Mouse (Mus musculus) c-Kit-negative CD71-positive TER-119-positive erythroid progenitor cells, embryonic 14.5 days (primary cell): Measurements from ENCODE around the gene Gldc.

Experiments
- DNase-seq: peaks from one replicate; pipeline ENCODE4 v3.0.0-alpha.2; 2013; ENCODE audit warnings: low read depth, low spot score

Gene Gldc

DNA sequence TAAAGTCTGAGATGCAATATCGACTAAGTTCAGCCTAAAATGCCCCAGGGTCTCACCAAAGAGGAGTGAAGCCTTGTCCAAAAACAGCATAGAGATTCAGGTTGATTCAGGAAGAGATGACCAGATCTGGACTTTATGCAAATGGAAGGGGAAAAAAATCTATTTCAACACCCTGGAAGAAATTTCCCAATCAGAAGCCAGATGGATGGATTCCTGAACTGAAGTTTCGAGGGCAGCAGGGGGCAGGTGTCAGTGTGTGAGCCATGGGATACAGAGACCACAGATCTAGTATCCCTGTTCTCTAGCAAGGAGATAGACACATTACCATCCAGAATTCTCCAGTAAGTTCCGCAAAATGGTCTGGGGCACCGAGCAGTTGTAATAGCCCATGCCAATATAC, 17.0 kb downstream of the Gldc start:
- DNase-seq = no peak

DNA sequence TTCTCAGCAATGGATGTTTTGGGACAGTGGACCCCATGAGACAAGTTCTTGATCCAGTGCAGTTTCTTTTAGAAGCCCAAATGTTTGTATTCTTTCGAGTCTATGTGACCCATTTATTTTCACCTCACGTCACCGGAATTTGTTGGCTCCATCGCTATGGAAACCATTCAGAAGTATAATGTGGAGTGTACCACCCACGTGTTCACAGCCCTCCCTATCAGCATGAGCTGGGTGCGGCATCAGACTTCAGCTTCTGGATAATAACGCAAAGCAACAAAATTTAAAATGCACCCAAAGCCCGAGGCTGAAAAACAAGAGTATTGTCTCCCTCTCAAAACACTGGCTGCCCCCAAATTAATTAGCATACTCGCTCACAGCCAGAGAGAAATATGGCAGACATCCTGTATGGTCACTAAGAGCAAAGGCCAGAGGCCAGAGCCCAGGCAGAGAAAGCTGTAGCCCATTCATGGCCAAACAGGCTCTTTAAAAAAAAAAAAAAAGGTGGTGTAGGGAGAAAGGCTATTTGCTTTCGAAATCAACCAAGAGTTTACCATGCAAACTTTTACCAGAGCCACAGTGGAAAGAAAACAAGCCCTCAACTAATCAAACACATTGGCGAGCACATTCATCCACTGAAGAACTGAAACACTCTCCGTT, 18.1 kb downstream of the Gldc start:
- no peak for DNase-seq

DNA sequence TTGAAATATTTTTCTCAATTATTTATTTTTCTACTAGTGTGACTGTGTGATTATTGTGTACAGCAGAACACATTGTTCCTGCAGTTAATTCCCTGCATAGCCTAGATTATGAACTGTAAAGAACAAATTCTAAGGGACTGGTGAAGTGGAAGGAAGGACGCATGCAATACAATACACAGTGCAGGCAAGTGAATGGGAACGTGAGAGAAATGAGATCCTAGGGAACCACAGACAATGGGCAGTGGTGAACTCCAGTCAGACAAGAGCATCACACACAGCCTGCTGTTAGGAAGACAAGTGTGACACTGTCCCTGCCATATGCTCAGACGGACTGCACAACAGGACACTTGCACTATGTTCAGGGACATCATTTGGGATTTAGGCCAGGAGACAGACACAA, 21.5 kb downstream of the Gldc start:
- DNase-seq = no peak

DNA sequence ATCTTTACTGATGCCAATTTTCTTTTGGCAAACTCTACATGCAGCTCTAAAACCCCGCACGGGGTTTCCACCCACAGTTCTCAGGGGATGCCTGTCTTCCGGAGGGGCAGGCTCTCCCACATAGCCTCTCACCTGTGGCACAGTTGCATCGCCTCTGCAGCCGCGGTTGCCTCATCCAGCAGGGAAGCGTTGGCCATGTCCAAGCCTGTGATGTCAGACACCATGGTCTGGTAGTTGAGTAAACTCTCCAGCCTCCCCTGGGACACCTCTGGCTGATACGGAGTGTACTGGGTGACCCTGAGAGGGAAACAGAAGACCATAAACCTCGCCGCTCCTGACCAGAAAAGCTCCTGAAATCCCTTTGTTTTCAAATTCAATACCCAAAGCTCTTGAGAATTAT, 23.9 kb downstream of the Gldc start:
- DNase-seq = no peak

DNA sequence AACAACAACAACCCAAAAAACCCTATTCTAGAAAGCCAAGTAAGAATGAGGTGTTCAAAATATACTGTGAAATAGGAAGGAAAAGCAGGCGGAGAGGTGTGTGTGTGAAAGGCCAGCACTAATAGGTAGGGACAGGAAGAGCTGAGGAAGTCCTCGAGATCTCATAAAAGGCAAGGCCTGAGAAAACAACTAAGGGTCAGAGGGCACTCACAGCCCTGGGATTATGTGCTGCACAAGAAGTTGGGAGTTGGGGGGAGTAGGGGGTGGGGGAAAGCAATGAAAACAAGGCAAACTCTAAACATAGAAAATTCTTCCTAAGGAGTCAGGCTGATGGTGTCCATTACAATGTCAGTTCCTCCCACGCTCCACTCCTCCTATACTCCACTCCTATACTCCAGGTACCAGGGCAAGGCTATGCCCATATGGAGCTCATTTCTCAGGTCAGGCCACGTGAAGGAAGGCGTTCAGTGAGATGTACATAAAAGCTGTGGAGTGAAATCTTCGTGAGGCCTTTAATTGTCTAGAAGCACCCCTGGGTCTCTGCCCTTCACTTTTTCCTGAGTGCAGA, 25.9 kb downstream of the Gldc start:
- DNase-seq = no peak

DNA sequence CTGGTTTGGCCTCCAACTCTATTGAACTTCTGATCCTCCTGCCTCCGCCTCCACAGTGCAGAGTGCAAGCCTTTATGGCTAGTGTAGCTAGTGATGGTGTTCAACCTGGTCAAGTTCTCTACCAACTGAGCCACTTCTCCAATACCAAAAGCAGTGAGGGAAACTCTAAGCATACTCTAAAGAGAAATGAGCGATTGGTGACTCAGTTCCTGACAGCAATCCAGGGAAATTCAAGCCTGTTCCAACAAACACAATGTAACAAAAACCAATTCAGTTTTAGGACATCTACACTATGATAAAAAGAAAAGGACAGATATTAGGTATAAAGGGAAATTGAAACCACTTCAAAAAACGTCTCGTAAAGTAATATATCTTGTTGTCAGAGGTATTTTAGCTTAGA, 27.9 kb downstream of the Gldc start:
- no peak for DNase-seq

DNA sequence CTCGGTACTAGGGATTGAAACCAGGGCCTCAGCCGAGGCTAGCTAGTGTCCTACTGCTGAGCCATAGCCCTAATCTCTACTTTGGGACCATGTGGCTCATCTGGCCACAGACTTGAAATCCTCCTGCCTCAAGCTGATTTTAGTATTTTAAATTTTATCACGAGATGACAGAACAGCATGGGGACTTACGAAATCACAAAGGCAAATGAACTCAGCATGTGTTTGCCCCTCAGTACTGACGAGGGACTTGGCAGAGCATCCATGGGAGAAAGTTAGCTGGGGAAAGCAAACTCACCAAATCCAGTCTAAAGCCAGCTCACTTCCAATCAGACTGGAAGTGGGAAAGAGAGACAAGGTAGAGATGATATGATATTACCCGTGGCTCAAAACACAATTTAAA, 28.5 kb downstream of the Gldc start:
- DNase-seq = no peak

DNA sequence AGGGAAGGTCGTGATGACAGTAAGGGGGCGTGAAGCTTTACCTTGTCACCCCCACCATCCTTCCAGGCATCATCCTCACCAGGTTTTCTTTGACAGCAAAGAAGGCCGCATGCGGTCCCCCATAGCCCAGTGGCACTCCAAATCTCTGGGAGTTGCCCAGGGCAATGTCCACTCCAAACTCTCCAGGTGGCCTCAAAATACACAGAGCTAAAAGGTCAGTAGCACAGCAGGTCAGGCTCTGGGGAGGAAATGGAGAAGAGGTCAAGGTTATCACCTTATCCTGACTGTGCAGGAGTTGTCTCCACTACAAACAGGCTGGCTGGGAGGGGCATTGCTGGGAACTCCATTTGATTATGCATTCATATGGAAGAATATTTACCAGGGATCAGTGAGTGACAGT, 30.1 kb downstream of the Gldc start:
- DNase-seq = no peak

DNA sequence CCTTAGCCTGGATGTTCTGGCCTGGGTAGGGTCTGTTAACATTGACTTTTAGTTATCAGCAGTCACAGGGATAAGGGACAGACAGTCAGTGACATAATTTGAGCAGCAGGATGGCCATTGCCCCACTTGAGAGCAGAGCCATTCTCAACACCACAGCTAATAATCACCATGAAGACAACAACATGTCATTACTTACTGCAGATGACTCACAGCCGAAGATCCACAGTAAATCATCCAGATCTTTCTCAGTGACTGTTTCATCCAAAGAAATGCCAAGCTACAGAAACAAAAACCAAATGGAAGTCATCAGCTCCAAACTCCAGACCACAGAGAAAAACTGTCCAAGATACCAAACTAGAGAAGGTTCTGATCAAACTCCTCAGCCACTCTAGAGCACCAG, 38.9 kb downstream of the Gldc start:
- DNase-seq = no peak

DNA sequence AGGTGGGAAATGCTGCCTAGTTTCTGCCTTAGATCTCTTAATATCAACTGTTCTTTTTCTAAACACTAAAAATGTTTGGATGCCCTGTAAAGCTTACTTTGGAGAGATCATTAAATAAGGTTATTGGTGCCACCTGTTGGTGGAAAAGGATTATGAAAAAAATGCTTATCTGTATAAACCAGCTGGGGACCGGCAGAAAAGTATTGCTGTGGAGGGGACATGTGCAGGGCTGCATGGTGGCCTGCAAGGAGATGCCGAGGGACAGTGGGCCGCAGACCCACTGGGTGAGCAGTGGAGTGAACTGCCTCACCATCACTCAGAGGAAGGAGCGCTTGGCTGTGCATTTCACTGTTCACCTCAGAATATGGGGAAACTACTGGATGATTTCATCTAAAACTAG, 47.1 kb downstream of the Gldc start:
- no peak for DNase-seq

DNA sequence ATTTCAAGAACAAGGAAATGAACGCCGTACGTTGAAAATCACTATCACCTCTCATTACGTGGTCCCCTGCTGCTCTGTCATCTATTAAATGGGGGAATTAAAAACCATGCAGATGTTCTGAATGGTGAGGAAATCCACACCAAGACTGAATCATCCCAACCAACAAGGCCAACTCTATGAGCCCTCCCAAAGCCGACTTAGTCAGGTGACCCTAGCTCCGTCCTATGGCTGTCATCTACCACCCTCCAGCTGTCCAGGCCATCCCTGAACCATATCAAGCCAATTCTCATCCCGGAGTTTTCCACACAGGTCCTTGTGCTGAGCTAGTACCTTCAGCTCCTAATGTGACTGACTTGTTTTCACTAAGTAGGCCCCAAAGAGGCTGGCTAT, 49.6 kb downstream of the Gldc start:
- no peak for DNase-seq

DNA sequence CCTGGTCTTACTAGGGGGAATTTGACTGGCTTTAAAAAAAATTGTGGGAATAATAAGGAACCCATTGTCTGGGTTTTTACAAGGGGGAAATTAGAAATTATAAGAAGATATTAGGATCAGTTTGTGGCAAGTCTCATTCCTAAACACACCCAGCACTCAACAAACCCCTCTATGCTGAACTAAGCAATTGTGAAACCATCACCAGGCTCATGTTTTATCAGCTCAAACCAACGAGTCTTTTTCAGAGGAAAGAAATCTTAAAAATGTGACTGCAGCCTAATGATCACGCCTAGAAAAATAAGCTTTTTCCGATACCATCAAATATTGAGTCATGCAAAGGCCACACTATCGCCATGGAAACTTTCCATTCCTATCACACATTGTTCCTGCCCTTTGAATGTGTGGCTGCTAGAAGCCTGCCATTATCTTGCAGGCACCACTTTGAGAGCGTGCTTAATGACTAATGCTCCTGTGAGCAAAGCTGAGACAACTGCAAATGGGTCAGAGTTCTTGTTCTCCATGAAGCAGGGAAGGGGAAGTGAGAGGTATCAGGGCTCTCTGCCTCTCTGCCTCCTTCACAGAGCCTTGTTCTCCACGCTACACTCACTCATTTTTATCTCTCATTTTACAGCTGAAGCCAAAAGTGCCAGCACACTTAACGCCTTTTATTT, 50.1 kb downstream of the Gldc start:
- no peak for DNase-seq

DNA sequence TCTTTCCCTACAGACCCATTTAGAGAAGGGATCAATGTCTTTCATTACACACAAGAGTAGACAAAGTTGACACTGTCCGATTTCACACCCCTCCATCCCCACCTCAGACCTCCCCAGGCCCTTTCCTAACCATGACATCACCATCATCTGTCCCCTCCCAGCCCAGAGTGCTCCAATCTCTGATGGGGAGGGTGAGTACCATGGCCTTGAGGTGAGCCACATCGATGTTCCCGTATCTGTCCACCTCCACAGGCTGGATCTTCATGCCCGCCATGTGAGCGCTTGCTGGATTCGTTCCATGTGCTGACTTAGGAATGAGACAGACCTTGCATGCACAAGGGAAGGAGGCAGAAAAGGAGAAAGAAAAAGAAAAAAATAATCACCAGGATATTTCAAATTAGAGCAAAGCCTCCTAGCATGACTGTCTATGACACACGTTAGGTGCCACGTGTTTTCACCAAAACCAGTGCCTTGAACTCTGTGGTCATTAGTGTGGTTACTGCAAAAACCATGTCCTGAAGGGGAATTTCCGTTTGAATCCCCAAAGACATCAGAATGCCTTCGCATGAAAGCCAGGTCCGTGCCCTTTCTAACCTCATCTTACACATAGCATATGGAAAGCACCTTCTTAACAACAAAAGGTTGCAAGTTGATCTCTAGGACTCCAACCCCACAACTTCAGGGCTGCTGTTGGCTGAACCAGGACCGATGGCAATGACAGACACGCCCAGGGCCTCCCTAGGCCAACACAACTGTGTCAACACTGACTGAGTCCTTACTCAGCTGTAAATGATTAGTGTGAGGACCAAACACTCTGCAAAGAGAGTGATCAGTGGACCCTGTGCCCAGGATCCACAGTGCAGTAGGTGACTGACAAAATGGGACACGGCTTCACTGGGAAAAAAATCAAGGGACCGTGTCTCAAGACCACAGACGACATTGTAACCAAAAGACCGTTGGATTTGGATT, 56.6 kb downstream of the Gldc start:
- no peak for DNase-seq

DNA sequence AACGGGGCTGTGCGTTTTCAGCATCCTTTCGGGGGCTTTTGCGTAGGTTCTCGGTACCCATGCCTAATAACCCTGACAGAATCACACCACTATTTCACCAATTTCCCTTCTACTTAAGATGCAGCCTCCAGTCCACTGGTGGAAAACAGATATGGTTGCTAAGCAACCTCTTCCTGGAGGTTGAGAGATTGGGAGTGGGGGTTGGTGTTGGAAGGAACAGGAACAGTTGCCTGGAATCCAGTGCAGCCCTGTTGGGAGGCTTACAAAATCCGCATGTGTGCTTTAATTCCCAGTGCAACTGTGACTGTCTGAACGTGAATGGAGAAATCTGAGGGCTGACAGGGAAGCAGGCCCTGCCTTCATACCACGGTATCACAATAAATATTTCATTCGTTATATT, 57.5 kb downstream of the Gldc start:
- DNase-seq = no peak

DNA sequence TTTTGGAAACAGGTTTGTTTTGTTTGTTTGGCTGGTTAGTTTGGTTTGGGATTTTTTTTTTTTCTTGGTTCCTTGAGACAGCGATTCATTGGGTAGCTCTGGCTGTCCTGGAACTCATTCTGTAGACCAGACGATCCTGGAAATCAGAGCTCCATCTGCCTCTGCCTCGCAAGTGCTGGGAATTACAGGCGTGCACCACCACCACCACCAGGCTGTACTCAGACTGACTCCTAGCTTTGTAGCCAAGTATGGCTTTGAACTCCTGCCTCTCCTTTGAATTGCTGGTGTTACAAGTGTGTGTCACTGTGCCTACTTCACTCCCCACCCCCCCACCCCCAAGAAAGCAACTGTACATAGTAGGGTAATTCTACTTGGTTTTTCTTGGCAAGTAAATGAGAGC, 58.0 kb downstream of the Gldc start:
- DNase-seq = no peak

DNA sequence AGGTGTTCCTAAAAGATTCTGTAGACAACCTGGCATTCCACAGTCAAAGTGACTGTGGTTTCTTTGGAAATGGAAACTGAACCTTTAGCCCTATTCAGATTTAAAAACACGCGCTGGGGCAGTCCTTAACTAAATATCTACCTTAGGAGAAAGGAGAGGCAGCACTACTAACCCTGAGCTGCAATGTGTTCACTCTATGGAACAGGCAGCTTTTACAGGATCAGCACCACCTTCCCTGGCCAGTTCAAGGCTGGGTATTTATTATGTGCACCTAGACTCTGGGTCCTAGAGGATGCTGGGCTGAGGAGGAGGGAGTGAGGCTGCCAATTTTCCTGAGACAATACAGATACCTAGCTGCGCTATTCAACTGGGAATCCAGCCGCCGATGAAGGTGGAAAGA, 59.6 kb downstream of the Gldc start:
- no peak for DNase-seq

DNA sequence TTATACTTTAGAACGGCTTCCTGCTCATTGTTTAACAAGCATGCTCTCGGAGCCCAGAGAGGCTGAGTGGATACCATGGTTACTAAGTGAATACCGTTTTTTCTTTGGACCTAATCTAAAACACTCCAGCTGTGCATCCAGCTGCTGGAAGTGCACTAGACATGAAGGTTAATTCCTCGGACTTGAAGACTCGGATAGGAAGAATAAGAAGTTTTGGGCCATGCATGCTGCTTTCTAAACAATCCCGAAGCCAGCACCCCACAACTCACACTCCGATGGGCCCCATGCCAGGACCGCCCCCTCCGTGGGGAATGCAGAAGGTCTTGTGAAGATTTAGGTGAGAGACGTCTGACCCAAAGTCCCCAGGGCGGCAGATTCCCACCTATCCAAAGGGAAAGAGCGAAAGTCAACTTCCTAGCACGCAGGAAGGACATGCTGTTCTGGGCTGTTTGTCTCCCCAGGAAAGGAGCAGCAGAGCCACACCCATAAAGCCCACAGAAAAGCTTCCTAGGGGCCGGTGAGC, 60.2 kb downstream of the Gldc start:
- no peak for DNase-seq

DNA sequence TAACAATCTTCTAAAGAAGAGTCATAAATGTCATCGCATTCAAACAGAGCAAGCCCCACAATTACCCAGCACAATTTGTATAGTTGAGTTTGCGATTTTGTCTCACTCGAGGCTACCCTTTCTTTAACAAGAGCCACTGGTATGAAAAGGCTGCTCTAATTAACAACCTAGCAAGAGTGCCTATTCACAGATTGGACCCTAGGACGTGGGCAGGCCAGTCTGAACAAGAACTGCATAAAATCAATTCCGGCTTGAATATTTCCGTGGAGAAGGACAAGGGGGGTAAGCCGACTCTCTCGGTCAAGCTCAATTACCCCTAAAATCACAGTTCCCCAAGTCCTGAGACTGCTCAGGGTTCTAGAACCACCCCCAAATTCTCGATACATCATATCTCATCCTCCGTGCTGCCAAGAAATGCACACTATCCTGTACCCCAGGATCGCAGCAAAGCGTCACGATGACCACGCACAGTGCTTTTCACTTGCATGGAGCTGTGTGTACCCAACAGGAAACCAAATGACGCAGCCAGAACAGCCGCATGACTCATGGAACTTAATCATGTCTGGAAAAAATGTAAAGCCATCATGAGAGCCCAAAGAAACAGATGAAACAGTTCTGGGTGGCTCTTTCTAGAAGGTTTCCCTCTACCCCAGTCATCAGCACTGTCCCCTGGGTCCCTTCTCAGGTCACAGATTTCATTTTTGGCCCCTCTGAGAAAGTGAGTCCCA, 62.1 kb downstream of the Gldc start:
- no peak for DNase-seq

DNA sequence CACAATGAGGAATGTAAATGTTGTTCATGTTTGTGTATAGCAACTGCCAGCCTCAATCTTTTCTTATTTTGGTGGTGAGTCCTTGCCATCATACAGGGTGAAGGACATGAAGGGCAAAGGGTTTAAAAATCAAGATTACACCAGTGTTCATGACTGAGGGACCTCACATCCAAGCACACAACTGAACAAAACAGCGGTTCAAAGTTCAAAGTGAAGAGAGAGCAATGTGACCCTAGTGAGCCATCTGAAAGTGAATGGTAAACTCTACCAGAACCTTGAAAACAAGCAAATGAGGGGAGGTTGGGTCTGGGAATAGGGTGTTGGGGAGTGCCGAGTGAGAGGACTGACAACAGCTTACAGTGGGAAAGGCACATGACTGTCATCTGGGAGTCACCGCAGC, 63.8 kb downstream of the Gldc start:
- no peak for DNase-seq

DNA sequence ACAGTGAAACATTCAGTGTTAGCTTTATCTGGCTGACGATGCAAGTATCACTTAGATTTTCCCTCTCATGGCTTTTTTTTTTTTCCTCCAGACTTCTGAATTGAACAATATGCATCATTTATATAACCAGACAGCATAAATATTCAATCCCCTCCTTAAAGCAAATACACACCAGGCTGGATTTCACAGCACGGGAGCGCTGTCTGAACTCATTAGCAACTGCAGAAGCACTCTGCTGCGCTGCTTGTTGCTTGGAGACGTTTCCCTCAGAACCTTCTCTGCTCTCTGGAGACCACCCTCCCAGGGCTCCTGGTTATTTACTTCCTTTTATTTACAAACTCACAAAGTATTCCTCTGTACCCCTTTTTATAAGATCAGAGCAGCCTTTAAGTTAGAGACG, 66.1 kb downstream of the Gldc start:
- DNase-seq = no peak

DNA sequence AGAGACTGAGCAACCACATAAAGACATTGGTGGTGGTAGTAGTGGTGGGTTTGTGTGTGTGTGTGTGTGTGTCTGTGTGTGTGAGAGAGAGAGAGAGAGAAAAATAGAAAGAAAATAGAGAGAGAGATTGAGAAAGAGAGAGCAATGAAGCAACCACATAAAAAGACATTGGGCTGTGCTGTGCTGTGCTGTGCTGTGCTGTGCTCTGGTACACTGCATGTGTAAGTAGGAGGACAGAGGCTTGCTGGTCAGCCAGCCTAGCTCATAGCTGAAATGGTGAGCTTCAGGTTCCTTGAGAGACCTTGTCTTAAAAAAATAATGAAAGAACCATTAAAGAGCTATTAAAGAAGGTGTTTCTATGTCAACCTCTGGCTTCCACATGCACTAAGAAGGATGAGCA, 66.6 kb downstream of the Gldc start:
- no peak for DNase-seq
